Mouse (Mus musculus) neural tube, embryonic 14.5 days (tissue): ENCODE measurements around the gene Fanca. TPM values are rescaled to one million over a fixed set of nuclear protein-coding genes. Genes with fewer than 3 reads are reported as not detected.
"Not testable (repeated sequence)": the region's sequence is repeated elsewhere in the genome, so short reads cannot be mapped to it uniquely, and the experiment has no call there.

Source experiments
- ATAC-seq: fragments of 200-750 bp; cut with Nextera tagmentation; 2 replicates; pipeline ENCODE4 v1.8.0; 2017; ENCODE audit warnings: low read depth, mild to moderate bottlenecking, moderate TSS enrichment, moderate library complexity
- H3K27ac ChIP-seq: fragments of 300-500 bp; sonication (generic); 2 replicates; pipeline ENCODE4 v1.5.1; 2014; ENCODE audit warnings: low read depth, mild to moderate bottlenecking, control low read depth, low read length, moderate library complexity, mixed read lengths
- H3K27me3 ChIP-seq: fragments of 300-500 bp; sonication (generic); 2 replicates; pipeline ENCODE4 v1.6.1; 2014; ENCODE audit warnings: low read length; ENCODE audit not compliant: control insufficient read depth, insufficient read depth
- H3K36me3 ChIP-seq: fragments of 300-500 bp; sonication (generic); 2 replicates; pipeline ENCODE4 v1.6.1; 2014; ENCODE audit warnings: low read length, mixed read lengths; ENCODE audit not compliant: control insufficient read depth, insufficient read depth
- H3K4me1 ChIP-seq: fragments of 300-500 bp; sonication (generic); 2 replicates; pipeline ENCODE4 v1.6.1; 2014; ENCODE audit warnings: low read length; ENCODE audit not compliant: control insufficient read depth, insufficient read depth
- H3K4me2 ChIP-seq: fragments of 300-500 bp; sonication (generic); 2 replicates; pipeline ENCODE4 v1.6.1; 2014; ENCODE audit warnings: mild to moderate bottlenecking, low read depth, low read length, control low read depth
- H3K4me3 ChIP-seq: fragments of 300-500 bp; sonication (generic); 2 replicates; pipeline ENCODE4 v1.5.1; 2014; ENCODE audit warnings: low read depth, low read length, control low read depth, mixed read lengths
- H3K9ac ChIP-seq: fragments of 300-500 bp; sonication (generic); replicated peaks from 2 replicates; pipeline ENCODE4 v1.6.1; 2014; ENCODE audit warnings: low read depth, mild to moderate bottlenecking, control low read depth, low read length, mixed read lengths
- H3K9me3 ChIP-seq: fragments of 300-500 bp; sonication (generic); 2 replicates; pipeline ENCODE4 v1.6.1; 2016; ENCODE audit warnings: low read length; ENCODE audit not compliant: control insufficient read depth
- WGBS: fragments of 180-500 bp; shearing (Covaris S2); extraction: QIAGEN DNeasy Blood & Tissue Kit; methylation state at CpG from one replicate; pipeline ENCODE4 v1.1.7; 2014; 5-methylcytosine and 5-hydroxymethylcytosine counted together
- polyA plus RNA-seq: library from polyadenylated mRNA; unstranded; fragments of >200 nt; fragmentation: Nextera tagmentation; extraction: Ambion mirVana; gene quantifications from 2 replicates; pipeline ENCODE4 v1.2.1, GENCODE M21; 2014

Fanca gene
- polyA plus RNA-seq, 1 experiment from 2014 or later = 6.6 TPM

GRCm38 (mm10) chr8:123234918-123235519 lies 83.4 kb downstream of the Fanca start:
- Histone ChIP-seq H3K9me3 (no peaks in the 10 kb centered on the region), H3K4me1 (peaks cover 3% of the 10 kb centered on the region; the same call in 1 of the 2 replicates), H3K4me3 (peak overlapping the region; percentile 31), H3K36me3 (no peaks in the 10 kb centered on the region), H3K27ac (no peak overlapping the region), H3K9ac (no peak overlapping the region), H3K4me2 (peak overlapping the region; percentile 52), H3K27me3 (no peaks in the 10 kb centered on the region)
- 29% methylated on average over 13 of the region's 13 CpGs for WGBS
- ATAC-seq = no peak

- Histone ChIP-seq H3K36me3 (no peaks in the 10 kb centered on the region), H3K27me3 (no peaks in the 10 kb centered on the region), H3K27ac (no peak overlapping the region), H3K9ac (no peak overlapping the region), H3K4me2 (no peak overlapping the region), H3K9me3 (no peaks in the 10 kb centered on the region), H3K4me1 (peaks cover 3% of the 10 kb centered on the region; the same call in 1 of the 2 replicates), H3K4me3 (no peak overlapping the region)
- 79% methylated on average over 11 of the region's 11 CpGs for WGBS
- ATAC-seq = no peak
Measured at GRCm38 (mm10) chr8:123233760-123234159, 84.6 kb downstream of the Fanca start.

- peak; percentile 35; the same call in 1 of the 2 replicates for ATAC-seq
- no peak overlapping the region for H3K27ac ChIP-seq
- H3K36me3 ChIP-seq = no peaks in the 10 kb centered on the region
- H3K4me2 ChIP-seq = no peak overlapping the region
- WGBS = 46% methylated on average over 11 of the region's 13 CpGs
- H3K9me3 ChIP-seq = no peaks in the 10 kb centered on the region
- H3K4me1 ChIP-seq = peaks cover 3% of the 10 kb centered on the region; the same call in 1 of the 2 replicates
- no peak overlapping the region for H3K4me3 ChIP-seq
- H3K27me3 ChIP-seq = no peaks in the 10 kb centered on the region
- no peak overlapping the region for H3K9ac ChIP-seq
Measured at GRCm38 (mm10) chr8:123233300-123233699, 85.1 kb downstream of the Fanca start.

- no peak for ATAC-seq
- H3K36me3 ChIP-seq = 0 out of 2 replicates have a peak, but pooled peaks cover 2% of the 10 kb centered on the region
- peaks cover 3% of the 10 kb centered on the region; the same call in 1 of the 2 replicates for H3K4me1 ChIP-seq
- no peaks in the 10 kb centered on the region for H3K9me3 ChIP-seq
- WGBS = 23% methylated on average over 7 of the region's 7 CpGs
- no peaks in the 10 kb centered on the region for H3K27me3 ChIP-seq
- no peak overlapping the region for H3K4me2 ChIP-seq
- H3K4me3 ChIP-seq = no peak overlapping the region
- no peak overlapping the region for H3K9ac ChIP-seq
- no peak overlapping the region for H3K27ac ChIP-seq
Measured at GRCm38 (mm10) chr8:123232553-123232952, 85.8 kb downstream of the Fanca start.

GRCm38 (mm10) chr8:123231742-123232141 lies 86.6 kb downstream of the Fanca start:
- H3K4me2 ChIP-seq = no peak overlapping the region
- peaks cover 3% of the 10 kb centered on the region; the same call in 1 of the 2 replicates for H3K36me3 ChIP-seq
- WGBS = 63% methylated on average over 5 of the region's 5 CpGs
- no peak for ATAC-seq
- no peak overlapping the region for H3K4me3 ChIP-seq
- H3K9me3 ChIP-seq = no peaks in the 10 kb centered on the region
- no peak overlapping the region for H3K9ac ChIP-seq
- H3K27me3 ChIP-seq = no peaks in the 10 kb centered on the region
- H3K27ac ChIP-seq = no peak overlapping the region
- H3K4me1 ChIP-seq = peaks cover 3% of the 10 kb centered on the region; the same call in 1 of the 2 replicates

- not testable (repeated sequence) for ATAC-seq
- 87% methylated on average over 10 of the region's 11 CpGs for WGBS
Measured at GRCm38 (mm10) chr8:123230326-123230725, 88.0 kb downstream of the Fanca start.

GRCm38 (mm10) chr8:123228416-123228815 lies 90.0 kb downstream of the Fanca start:
- H3K9me3 ChIP-seq = no peaks in the 10 kb centered on the region
- peaks cover 14% of the 10 kb centered on the region for H3K4me1 ChIP-seq
- H3K9ac ChIP-seq = no peak overlapping the region
- H3K27me3 ChIP-seq = no peaks in the 10 kb centered on the region
- H3K27ac ChIP-seq = no peak overlapping the region
- H3K4me3 ChIP-seq = no peak overlapping the region
- WGBS = 90% methylated on average over 1 of the region's 1 CpGs
- H3K4me2 ChIP-seq = no peak overlapping the region
- peaks cover 3% of the 10 kb centered on the region; the same call in 1 of the 2 replicates for H3K36me3 ChIP-seq
- ATAC-seq = no peak

More at GRCm38 (mm10) chr8:123230326-123230725, 88.0 kb downstream of the Fanca start:
- not testable (repeated sequence) for H3K27ac ChIP-seq, H3K9ac ChIP-seq, H3K9me3 ChIP-seq, H3K4me2 ChIP-seq, H3K36me3 ChIP-seq, H3K4me3 ChIP-seq, H3K4me1 ChIP-seq, H3K27me3 ChIP-seq

- Histone ChIP-seq H3K9ac (peak within 1 kb of the TSS; percentile 79), H3K4me2 (peak within 1 kb of the TSS; percentile 84), H3K36me3 (peaks cover 3% of the 10 kb centered on the region; the same call in 1 of the 2 replicates), H3K27ac (peak within 1 kb of the TSS; percentile 80), H3K4me3 (peak within 1 kb of the TSS; percentile 73), H3K4me1 (peaks cover 14% of the 10 kb centered on the region), H3K27me3 (no peaks in the 10 kb centered on the region), H3K9me3 (no peaks in the 10 kb centered on the region)
- 3% methylated on average over 59 of the region's 59 CpGs for WGBS
- ATAC-seq = peak; percentile 89
Measured at GRCm38 (mm10) chr8:123224278-123225266, 93.8 kb downstream of the Fanca start, which contains the start of gene Cdk10. Cdk10 (plus strand) TSS chr8:123224842.
